Mouse (Mus musculus) cerebellum, postnatal 4 days (tissue): ENCODE measurements at regions not wholly inside any gene's neighbourhood (a gene's known extent, or its start where the extent isn't known, plus 50 kb on each side); places are given as distances from the start of the nearest gene placed in this dataset.
A peak's percentile ranks its signal among the peaks of the same experiment; 100 is the strongest.

Experiments
- DNase-seq, 2 experiments: peaks; one replicate each; pipeline ENCODE4 v3.0.0; 2022; ENCODE audit warnings: low spot score in 2 of 2, mixed read lengths in 1 of 2

- no peak for DNase-seq
These were observed 649.4 kb downstream of the Kcnj2 start for GRCm38 (mm10) chr11:111715401-111715800.

GRCm38 (mm10) chr11:111722276-111722675, 656.3 kb downstream of the Kcnj2 start:
- DNase-seq, result no peak

GRCm38 (mm10) chr11:111728148-111728547, 662.2 kb downstream of the Kcnj2 start:
- DNase-seq, result no peak

- no peak for DNase-seq
These were observed 666.1 kb downstream of the Kcnj2 start for GRCm38 (mm10) chr11:111732096-111732495.

GRCm38 (mm10) chr11:111735446-111735845, 669.5 kb downstream of the Kcnj2 start:
- DNase-seq, result no peak

- no peak for DNase-seq
These were observed 670.0 kb downstream of the Kcnj2 start for GRCm38 (mm10) chr11:111735961-111736360.

GRCm38 (mm10) chr11:111743356-111743755, 677.4 kb downstream of the Kcnj2 start:
- DNase-seq, result no peak

- no peak for DNase-seq
These were observed 681.4 kb downstream of the Kcnj2 start for GRCm38 (mm10) chr11:111747262-111747946.

- no peak for DNase-seq
These were observed 682.0 kb downstream of the Kcnj2 start for GRCm38 (mm10) chr11:111747947-111748322.

- DNase-seq, result no peak
These were observed 682.5 kb downstream of the Kcnj2 start for GRCm38 (mm10) chr11:111748496-111748895.

- no peak for DNase-seq
These were observed 688.8 kb downstream of the Kcnj2 start for GRCm38 (mm10) chr11:111754735-111755134.

GRCm38 (mm10) chr11:111763081-111763480, 697.1 kb downstream of the Kcnj2 start:
- no peak for DNase-seq

- DNase-seq, result peak in 1 of 2 experiments; percentile 13
These were observed 700.5 kb downstream of the Kcnj2 start for GRCm38 (mm10) chr11:111766371-111767011.

GRCm38 (mm10) chr11:111767012-111767392, 701.0 kb downstream of the Kcnj2 start:
- no peak for DNase-seq

GRCm38 (mm10) chr11:111774108-111774679, 708.2 kb downstream of the Kcnj2 start:
- DNase-seq, result no peak

- DNase-seq, result no peak
These were observed 715.4 kb downstream of the Kcnj2 start for GRCm38 (mm10) chr11:111781321-111781720.

- DNase-seq, result no peak
These were observed 725.4 kb downstream of the Kcnj2 start for GRCm38 (mm10) chr11:111791267-111791926.

- DNase-seq, result no peak
These were observed 735.1 kb downstream of the Kcnj2 start for GRCm38 (mm10) chr11:111801033-111801432.

GRCm38 (mm10) chr11:111816176-111816775, 750.3 kb downstream of the Kcnj2 start:
- no peak for DNase-seq

- DNase-seq, result no peak
These were observed 752.2 kb downstream of the Kcnj2 start for GRCm38 (mm10) chr11:111818124-111818523.

- DNase-seq, result no peak
These were observed 754.4 kb downstream of the Kcnj2 start for GRCm38 (mm10) chr11:111820356-111820755.

GRCm38 (mm10) chr11:111828455-111828854, 762.5 kb downstream of the Kcnj2 start:
- DNase-seq, result no peak
